Mouse (Mus musculus) lung, postnatal 0 days (tissue): ENCODE results near the gene Col6a6.

Experiments used
- CTCF ChIP-seq: IDR thresholded peaks from 2 replicates; pipeline ENCODE4 v1.5.1; 2016; ENCODE audit warnings: antibody characterized with exemption, mild to moderate bottlenecking
- EP300 ChIP-seq: IDR thresholded peaks from 2 replicates; pipeline ENCODE4 v1.6.1; 2016; ENCODE audit warnings: antibody characterized with exemption, mild to moderate bottlenecking, control low read depth

DNA sequence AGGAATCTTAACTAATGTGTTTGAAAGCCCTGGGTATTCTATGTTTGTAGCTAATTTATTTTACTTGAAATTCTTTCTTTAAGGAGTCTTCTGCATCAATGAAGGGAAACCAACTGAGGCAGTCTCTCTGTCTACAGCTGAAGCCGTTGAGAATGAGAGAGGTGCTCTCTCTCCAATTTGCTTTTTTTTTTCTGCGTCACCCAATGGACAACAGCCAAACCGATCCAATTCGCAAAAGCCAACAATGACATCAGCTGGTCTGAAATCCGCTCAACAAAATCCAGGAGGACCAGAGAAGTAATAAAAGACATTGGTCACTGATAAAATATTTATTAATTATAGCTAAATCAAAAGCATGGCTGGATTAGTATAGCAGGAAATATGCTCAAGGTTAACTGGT is 26.5 kb downstream of the Col6a6 start:
- TF ChIP-seq CTCF (no peak), EP300 (no peak)
